ENCODE assay signal across 22 mouse cellular contexts in the genomic region with DNA sequence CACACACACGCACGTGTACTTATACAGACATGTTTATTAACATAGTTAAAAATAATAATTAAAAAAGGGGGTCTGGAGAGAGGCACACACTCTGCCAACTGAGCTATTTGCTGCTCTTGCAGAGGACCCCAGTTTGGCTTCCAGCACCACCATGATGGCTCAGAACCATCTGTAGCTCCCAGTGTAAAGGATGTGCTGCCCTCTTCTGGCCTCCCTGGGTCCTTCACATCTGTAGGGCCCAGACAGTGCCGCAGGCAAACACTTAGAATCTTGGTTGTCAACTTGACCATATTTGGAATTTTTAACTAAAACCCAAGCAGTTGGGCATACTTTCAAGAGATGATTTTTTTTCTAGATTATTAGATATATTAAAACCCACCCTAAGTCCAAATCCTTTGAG. TPM values are rescaled to one million over a fixed set of nuclear protein-coding genes. Genes with fewer than 3 reads are reported as not detected.
"Had no signal": no experiment of that assay in that cellular context is flagged by ENCODE, and none has a peak within 500 bp of the region (broad histone marks: within the 10 kb centered on the region; RNA-seq: fewer than 3 reads in every experiment).

No protein-coding gene starts in this region.

- H3K9ac ChIP-seq: liver, embryonic 15.5 days; lung, embryonic 15.5 days; midbrain, embryonic 13.5 days; neural tube, embryonic 13.5 days; stomach, embryonic 15.5 days had no signal

- DNase-seq: kidney, adult 2 months; kidney, postnatal 36 days; lung, adult 18-20 months; lung, postnatal 10 days; lung, postnatal 36 days; retina, postnatal 1 day; right cerebral cortex, postnatal 25 days; spleen, adult 18-20 months; thymus, postnatal 25 days had no signal

- H3K36me3 ChIP-seq: liver, embryonic 15.5 days; lung, embryonic 15.5 days; midbrain, embryonic 10.5 days; midbrain, embryonic 13.5 days; neural tube, embryonic 13.5 days; stomach, embryonic 15.5 days had no signal

- H3K4me3 ChIP-seq: liver, embryonic 15.5 days; lung, embryonic 15.5 days; megakaryocyte, embryonic 14.5 days; midbrain, embryonic 10.5 days; midbrain, embryonic 13.5 days; myocyte; neural tube, embryonic 13.5 days; stomach, embryonic 15.5 days had no signal

- H3K9me3 ChIP-seq: liver, embryonic 15.5 days; lung, embryonic 15.5 days; stomach, embryonic 15.5 days had no signal

- H3K27ac ChIP-seq: kidney, postnatal 0 days; liver, embryonic 15.5 days; lung, embryonic 15.5 days; midbrain, embryonic 10.5 days; midbrain, embryonic 13.5 days; neural tube, embryonic 13.5 days; stomach, embryonic 15.5 days had no signal

- H3K4me1 ChIP-seq: liver, embryonic 15.5 days; lung, embryonic 15.5 days; megakaryocyte, embryonic 14.5 days; midbrain, embryonic 10.5 days; midbrain, embryonic 13.5 days; neural tube, embryonic 13.5 days; stomach, embryonic 15.5 days had no signal

- H3K27me3 ChIP-seq: liver, embryonic 15.5 days; lung, embryonic 15.5 days; megakaryocyte, embryonic 14.5 days; midbrain, embryonic 13.5 days; neural tube, embryonic 13.5 days; stomach, embryonic 15.5 days had no signal

RNA-seq across cellular contexts. Expression of a gene that starts 42.0 kb away (rescaled TPM):
- polyA plus RNA-seq: kidney, adult 2 months; kidney, embryonic 14.5 days; limb, embryonic 11.5 days; liver, embryonic 11.5 days; lung, embryonic 15.5 days; myocyte; thymus, postnatal 0 days had no signal

RNA-seq across cellular contexts. Expression of a gene that starts 53.1 kb away (rescaled TPM):
- polyA plus RNA-seq: kidney, adult 2 months; liver, embryonic 15.5 days had no signal
